Mouse (Mus musculus): Measurements from ENCODE around the gene Ibtk. TPM values are rescaled to one million over a fixed set of nuclear protein-coding genes. Genes with fewer than 3 reads are reported as not detected.
"Not testable (repeated sequence)": the region's sequence is repeated elsewhere in the genome, so short reads cannot be mapped to it uniquely, and the experiment has no call there.

Gene Ibtk
- 43.6 and 44.8 TPM in 2 replicates for polyA plus RNA-seq (2014; fragmentation: Nextera tagmentation; extraction: Ambion mirVana)

- ATAC-seq (ENCODE audit: insufficient read depth), result peak; percentile 99
Observed at GRCm38 (mm10) chr9:85749142-85749921, at the start of gene Ibtk. TSS of gene Ibtk (minus strand) at chr9:85749334.

DNA sequence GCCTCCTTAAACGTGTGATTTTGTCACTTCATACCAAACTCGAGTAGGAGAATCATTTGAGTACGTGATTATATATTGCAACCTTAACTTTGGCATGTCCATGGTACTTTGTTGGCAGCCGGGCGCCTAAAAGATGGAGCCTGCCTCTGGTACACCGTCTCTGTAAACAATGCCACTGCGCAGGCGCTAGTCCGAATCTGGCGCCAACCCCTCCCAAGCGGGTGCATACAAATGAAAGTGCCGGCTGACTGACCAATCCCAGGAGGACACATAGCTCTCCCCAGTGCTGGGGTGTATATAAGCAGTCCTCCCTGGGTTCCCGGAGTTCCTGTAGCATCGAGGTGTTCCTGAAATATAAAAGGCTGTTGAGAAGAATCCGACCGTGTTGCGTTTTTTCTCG, 42.4 kb upstream of the Ibtk start:
- H3K4me1 ChIP-seq (ENCODE audit: insufficient read depth); ATAC-seq (ENCODE audit: insufficient read depth); H3K4me3 ChIP-seq (ENCODE audit: low read depth, low read length); H3K27ac ChIP-seq (ENCODE audit: low read depth); H3K9ac ChIP-seq; H3K27me3 ChIP-seq (ENCODE audit: insufficient read depth, low read length); H3K9me3 ChIP-seq (ENCODE audit: low read depth, low read length); H3K4me2 ChIP-seq; H3K36me3 ChIP-seq (ENCODE audit: insufficient read depth); DNase-seq: not testable (repeated sequence)
- WGBS, result 92% methylated on average over 18 of the region's 18 CpGs

More at GRCm38 (mm10) chr9:85749142-85749921, at the start of gene Ibtk:
- Histone ChIP-seq H3K36me3 (ENCODE audit: insufficient read depth) (0 out of 2 replicates have a peak, but pooled peaks cover 4% of the 10 kb centered on the region), H3K27ac (ENCODE audit: low read depth) (peak within 1 kb of the TSS; percentile 99), H3K4me3 (ENCODE audit: low read depth, low read length) (peak within 1 kb of the TSS; percentile 92), H3K27me3 (ENCODE audit: insufficient read depth, low read length) (no peaks in the 10 kb centered on the region), H3K4me1 (ENCODE audit: insufficient read depth) (peaks cover 4% of the 10 kb centered on the region; the same call in 1 of the 2 replicates), H3K9ac (peak within 1 kb of the TSS; percentile 99), H3K9me3 (ENCODE audit: low read depth, low read length) (no peaks in the 10 kb centered on the region), H3K4me2 (peak within 1 kb of the TSS; percentile 75)
- peak; percentile 98 for DNase-seq
- WGBS, result under 1% methylated on average over 52 of the region's 52 CpGs
- TF ChIP-seq CTCF (IDR thresholded peaks at IDR 0.05; ENCODE audit: low read depth), result peak; percentile 36; the same call in 1 of the 2 replicates

DNA sequence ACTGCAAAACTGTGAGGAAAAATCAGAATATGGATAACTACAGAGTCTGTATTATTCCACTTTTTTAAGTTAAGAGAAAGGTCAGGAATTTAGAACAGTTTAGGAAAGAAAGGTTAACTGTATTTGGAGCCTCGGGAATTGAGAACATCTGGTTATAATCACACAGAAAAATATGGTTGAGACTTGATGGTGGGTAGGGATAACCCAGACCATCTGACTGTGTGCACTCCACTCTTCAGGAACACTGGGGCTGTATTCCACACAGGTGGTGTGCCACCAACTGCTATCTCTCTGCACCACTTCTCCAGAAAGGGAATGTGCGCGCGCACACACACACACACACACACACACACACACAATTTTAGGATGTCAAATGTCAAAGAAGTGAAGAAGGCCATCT, 31.1 kb upstream of the Ibtk start:
- Histone ChIP-seq H3K36me3 (ENCODE audit: insufficient read depth) (no peaks in the 10 kb centered on the region), H3K4me1 (ENCODE audit: insufficient read depth) (no peaks in the 10 kb centered on the region), H3K4me3 (ENCODE audit: low read depth, low read length) (no peak overlapping the region), H3K9ac (no peak overlapping the region), H3K4me2 (no peak overlapping the region), H3K27me3 (ENCODE audit: insufficient read depth, low read length) (no peaks in the 10 kb centered on the region), H3K27ac (ENCODE audit: low read depth) (no peak overlapping the region), H3K9me3 (ENCODE audit: low read depth, low read length) (no peaks in the 10 kb centered on the region)
- 79% methylated on average over 4 of the region's 4 CpGs for WGBS
- ATAC-seq (ENCODE audit: insufficient read depth) (no peak), DNase-seq (no peak)
- no peak for TF ChIP-seq CTCF (IDR thresholded peaks at IDR 0.05; ENCODE audit: low read depth)

GRCm38 (mm10) chr9:85779458-85779857, 30.3 kb upstream of the Ibtk start:
- H3K9me3 ChIP-seq (ENCODE audit: low read depth, low read length), result no peaks in the 10 kb centered on the region
- no peak overlapping the region for H3K9ac ChIP-seq
- WGBS, result 18% methylated on average over 4 of the region's 4 CpGs
- ATAC-seq (ENCODE audit: insufficient read depth) (no peak), DNase-seq (peak; percentile 81)
- peak; percentile 54 for TF ChIP-seq CTCF (IDR thresholded peaks at IDR 0.05; ENCODE audit: low read depth)
- H3K4me3 ChIP-seq (ENCODE audit: low read depth, low read length), result no peak overlapping the region
- H3K4me1 ChIP-seq (ENCODE audit: insufficient read depth), result no peaks in the 10 kb centered on the region
- H3K27me3 ChIP-seq (ENCODE audit: insufficient read depth, low read length), result no peaks in the 10 kb centered on the region
- no peak overlapping the region for H3K4me2 ChIP-seq
- no peak overlapping the region for H3K27ac ChIP-seq (ENCODE audit: low read depth)
- H3K36me3 ChIP-seq (ENCODE audit: insufficient read depth), result no peaks in the 10 kb centered on the region

DNA sequence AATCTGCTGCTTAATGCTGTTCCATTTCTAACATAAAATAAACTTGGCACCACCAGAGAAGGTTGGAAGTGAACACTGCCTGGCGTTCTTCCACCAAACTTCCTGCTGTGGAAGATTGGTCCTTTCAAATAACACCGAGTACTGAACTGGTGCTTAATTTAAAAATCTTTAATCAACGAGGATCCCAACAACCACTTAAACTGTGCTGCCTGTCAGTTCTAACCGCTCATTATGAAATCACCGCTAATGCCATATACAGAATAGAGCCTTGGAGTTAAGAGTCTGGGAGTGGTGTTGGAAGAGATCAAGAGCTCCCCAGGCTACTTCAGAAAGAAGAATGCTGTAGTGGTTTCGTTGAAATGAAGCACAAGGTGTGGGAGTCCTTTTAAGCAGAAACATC, 28.4 kb upstream of the Ibtk start:
- no peak overlapping the region for H3K27ac ChIP-seq (ENCODE audit: low read depth)
- H3K9me3 ChIP-seq (ENCODE audit: low read depth, low read length), result no peaks in the 10 kb centered on the region
- no peak overlapping the region for H3K4me2 ChIP-seq
- no peak overlapping the region for H3K4me3 ChIP-seq (ENCODE audit: low read depth, low read length)
- no peak for TF ChIP-seq CTCF (IDR thresholded peaks at IDR 0.05; ENCODE audit: low read depth)
- DNase-seq, result peak; percentile 61
- no peak overlapping the region for H3K9ac ChIP-seq
- H3K4me1 ChIP-seq (ENCODE audit: insufficient read depth), result no peaks in the 10 kb centered on the region
- ATAC-seq (ENCODE audit: insufficient read depth), result peak; percentile 49; the same call in 1 of the 2 replicates
- no peaks in the 10 kb centered on the region for H3K27me3 ChIP-seq (ENCODE audit: insufficient read depth, low read length)
- 34% methylated on average over 6 of the region's 6 CpGs for WGBS
- H3K36me3 ChIP-seq (ENCODE audit: insufficient read depth), result no peaks in the 10 kb centered on the region

DNA sequence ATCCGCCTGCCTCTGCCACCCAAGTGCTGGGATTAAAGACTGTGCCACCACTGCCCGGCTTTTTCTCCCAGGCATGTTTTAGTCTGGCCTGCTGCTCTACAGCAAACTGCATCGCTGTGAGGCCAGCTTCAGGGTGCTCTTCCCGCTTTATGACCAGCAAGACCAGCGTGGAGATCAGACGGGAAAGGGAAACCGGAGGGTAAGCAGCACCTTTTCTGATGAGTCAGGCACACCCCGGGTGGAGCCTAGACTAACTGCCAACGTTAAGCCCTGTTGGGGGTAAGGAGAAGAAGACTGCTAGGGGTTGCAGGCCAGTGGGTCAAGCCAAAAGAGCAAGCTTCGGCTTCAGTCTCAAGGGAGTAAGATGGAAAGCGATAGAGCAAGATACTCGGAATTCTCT, 23.1 kb upstream of the Ibtk start:
- WGBS, result 66% methylated on average over 12 of the region's 12 CpGs
- no peaks in the 10 kb centered on the region for H3K27me3 ChIP-seq (ENCODE audit: insufficient read depth, low read length)
- H3K4me3 ChIP-seq (ENCODE audit: low read depth, low read length), result no peak overlapping the region
- no peaks in the 10 kb centered on the region for H3K4me1 ChIP-seq (ENCODE audit: insufficient read depth)
- ATAC-seq (ENCODE audit: insufficient read depth), result no peak
- DNase-seq, result no peak
- no peaks in the 10 kb centered on the region for H3K36me3 ChIP-seq (ENCODE audit: insufficient read depth)
- no peak overlapping the region for H3K9ac ChIP-seq
- no peaks in the 10 kb centered on the region for H3K9me3 ChIP-seq (ENCODE audit: low read depth, low read length)
- no peak for TF ChIP-seq CTCF (IDR thresholded peaks at IDR 0.05; ENCODE audit: low read depth)
- H3K27ac ChIP-seq (ENCODE audit: low read depth), result no peak overlapping the region
- H3K4me2 ChIP-seq, result no peak overlapping the region

GRCm38 (mm10) chr9:85771454-85771853, 22.3 kb upstream of the Ibtk start:
- H3K4me1 ChIP-seq (ENCODE audit: insufficient read depth), result no peaks in the 10 kb centered on the region
- no peaks in the 10 kb centered on the region for H3K27me3 ChIP-seq (ENCODE audit: insufficient read depth, low read length)
- H3K9ac ChIP-seq, result no peak overlapping the region
- no peak for TF ChIP-seq CTCF (IDR thresholded peaks at IDR 0.05; ENCODE audit: low read depth)
- no peaks in the 10 kb centered on the region for H3K36me3 ChIP-seq (ENCODE audit: insufficient read depth)
- H3K9me3 ChIP-seq (ENCODE audit: low read depth, low read length), result no peaks in the 10 kb centered on the region
- WGBS, result 74% methylated on average over 3 of the region's 3 CpGs
- DNase-seq, result no peak
- H3K4me3 ChIP-seq (ENCODE audit: low read depth, low read length), result no peak overlapping the region
- H3K27ac ChIP-seq (ENCODE audit: low read depth), result no peak overlapping the region
- no peak for ATAC-seq (ENCODE audit: insufficient read depth)
- H3K4me2 ChIP-seq, result no peak overlapping the region

All from lung, embryonic 14.5 days (tissue).